Mouse (Mus musculus) neural tube, embryonic 15.5 days (tissue): ENCODE measurements around the gene Ddx41. TPM values are rescaled to one million over a fixed set of nuclear protein-coding genes. Genes with fewer than 3 reads are reported as not detected.

Source experiments
- ATAC-seq: fragments of 200-750 bp; cut with Nextera tagmentation; 2 replicates; pipeline ENCODE4 v1.8.0; 2017; ENCODE audit warnings: mild to moderate bottlenecking, moderate TSS enrichment, moderate library complexity; ENCODE audit not compliant: low FRiP score
- H3K27ac ChIP-seq: fragments of 300-500 bp; sonication (generic); replicated peaks from 2 replicates; pipeline ENCODE4 v1.5.1; 2015; ENCODE audit warnings: mild to moderate bottlenecking, inconsistent platforms
- H3K27me3 ChIP-seq: fragments of 300-500 bp; sonication (generic); replicated peaks from 2 replicates; pipeline ENCODE4 v1.6.1; 2015; ENCODE audit warnings: inconsistent platforms
- H3K36me3 ChIP-seq: fragments of 300-500 bp; sonication (generic); 2 replicates; pipeline ENCODE4 v1.6.1; 2015; ENCODE audit warnings: inconsistent platforms
- H3K4me1 ChIP-seq: fragments of 300-500 bp; sonication (generic); 2 replicates; pipeline ENCODE4 v1.6.1; 2015; ENCODE audit warnings: inconsistent platforms
- H3K4me2 ChIP-seq: fragments of 300-500 bp; sonication (generic); 2 replicates; pipeline ENCODE4 v1.6.1; 2015; ENCODE audit warnings: inconsistent platforms, mild to moderate bottlenecking, moderate library complexity
- H3K4me3 ChIP-seq: fragments of 300-500 bp; sonication (generic); replicated peaks from 2 replicates; pipeline ENCODE4 v1.5.1; 2015; ENCODE audit warnings: mild to moderate bottlenecking, inconsistent platforms
- H3K9ac ChIP-seq: fragments of 300-500 bp; sonication (generic); replicated peaks from 2 replicates; pipeline ENCODE4 v1.6.1; 2015; ENCODE audit warnings: mild to moderate bottlenecking, inconsistent platforms
- H3K9me3 ChIP-seq: fragments of 300-500 bp; sonication (generic); replicated peaks from 2 replicates; pipeline ENCODE4 v1.6.1; 2016; ENCODE audit warnings: inconsistent platforms
- WGBS: fragments of 180-500 bp; shearing (Covaris S2); methylation state at CpG from one replicate; pipeline ENCODE4 v1.1.7; 2015; ENCODE audit warnings: mixed read lengths; 5-methylcytosine and 5-hydroxymethylcytosine counted together
- microRNA-seq: library from miRNA; unstranded; fragments of <30 nt; microRNA quantifications from one replicate; pipeline ENCODE4, GENCODE M21; 2017
- polyA plus RNA-seq: library from polyadenylated mRNA; unstranded; fragments of >200 nt; fragmentation: Nextera tagmentation; extraction: Ambion mirVana; gene quantifications from 2 replicates; pipeline ENCODE4 v1.2.1, GENCODE M21; 2015

Gene Ddx41
- polyA plus RNA-seq, 1 experiment from 2014 or later = 48.8 TPM

DNA sequence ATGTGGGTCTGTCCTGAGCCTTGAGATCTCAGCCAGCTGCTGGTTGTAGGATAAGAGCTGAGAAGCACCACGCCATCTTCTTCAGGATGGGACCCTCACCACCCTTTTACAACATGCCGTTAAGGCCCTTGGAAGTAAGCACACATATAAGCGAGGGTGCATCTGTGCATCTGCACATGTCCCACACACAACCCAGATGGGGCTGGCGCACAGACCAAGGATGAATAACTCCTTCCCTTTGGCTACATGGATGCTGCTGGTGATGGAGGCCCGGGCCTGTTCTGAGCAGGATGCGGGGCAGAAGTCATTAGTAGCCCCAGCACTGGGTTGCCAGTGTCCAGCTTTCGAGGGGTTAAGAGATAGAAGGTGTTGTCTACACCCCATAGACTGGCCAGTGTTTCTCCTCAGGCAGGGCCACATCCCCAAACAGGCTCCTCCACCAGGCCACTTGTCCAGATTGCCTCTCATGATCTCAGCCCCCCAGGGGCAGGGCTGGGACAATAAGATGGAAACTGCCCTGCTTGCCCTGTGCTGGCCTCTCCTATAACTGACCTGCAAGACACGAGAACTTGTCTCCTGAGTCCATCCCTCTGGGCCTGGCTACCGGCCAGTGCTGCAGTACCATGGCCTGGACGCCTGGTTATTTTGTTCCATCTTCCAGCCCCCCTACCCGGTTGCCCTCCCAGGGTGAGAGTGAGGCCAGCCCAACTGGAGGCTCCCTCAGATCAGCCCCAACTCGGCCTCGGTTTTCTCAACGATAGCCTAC, 50.2 kb downstream of the Ddx41 start:
- Histone ChIP-seq H3K9me3 (no peaks in the 10 kb centered on the region), H3K9ac (peak overlapping the region; percentile 100), H3K27me3 (no peaks in the 10 kb centered on the region), H3K36me3 (peaks cover 17% of the 10 kb centered on the region), H3K4me2 (peak overlapping the region; percentile 96), H3K27ac (peak overlapping the region; percentile 98), H3K4me3 (peak overlapping the region; percentile 83), H3K4me1 (peaks cover 63% of the 10 kb centered on the region)
- WGBS = 17% methylated on average over 14 of the region's 14 CpGs
- no peak for ATAC-seq

DNA sequence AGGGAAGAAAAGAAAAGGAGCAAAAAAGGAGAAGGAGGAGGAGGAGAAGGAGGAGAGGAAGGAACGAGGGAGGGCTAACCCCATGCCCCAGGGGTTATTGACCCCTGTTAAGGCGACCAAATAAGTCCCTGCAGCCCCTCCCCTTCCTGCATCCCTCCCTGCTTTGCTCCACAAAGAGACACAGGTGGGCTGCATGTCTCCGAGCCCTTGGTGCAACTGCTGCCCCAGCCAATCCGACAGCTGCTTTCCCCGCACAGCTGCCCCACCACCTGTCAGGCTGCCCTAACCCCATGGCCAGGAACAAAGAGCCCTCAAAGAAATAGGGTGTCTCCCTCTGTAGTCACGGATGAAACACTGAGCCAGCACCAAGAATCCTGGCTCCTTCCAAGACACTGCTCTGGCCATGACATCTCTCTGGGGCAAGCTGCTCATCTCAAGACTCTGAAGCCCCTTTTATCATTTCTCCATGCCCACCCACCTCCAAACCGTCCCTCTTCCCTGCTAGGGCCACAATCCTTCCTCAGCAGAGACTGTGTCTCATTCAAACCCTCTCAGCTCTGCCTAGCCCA, 51.9 kb downstream of the Ddx41 start:
- H3K4me3 ChIP-seq = peak overlapping the region; percentile 83
- H3K9ac ChIP-seq = peak overlapping the region; percentile 100
- 4% methylated on average over 7 of the region's 7 CpGs for WGBS
- no peak for ATAC-seq
- H3K9me3 ChIP-seq = no peaks in the 10 kb centered on the region
- peaks cover 33% of the 10 kb centered on the region for H3K36me3 ChIP-seq
- H3K4me2 ChIP-seq = peak overlapping the region; percentile 96
- H3K27me3 ChIP-seq = no peaks in the 10 kb centered on the region
- H3K27ac ChIP-seq = peak overlapping the region; percentile 98
- peaks cover 63% of the 10 kb centered on the region for H3K4me1 ChIP-seq

DNA sequence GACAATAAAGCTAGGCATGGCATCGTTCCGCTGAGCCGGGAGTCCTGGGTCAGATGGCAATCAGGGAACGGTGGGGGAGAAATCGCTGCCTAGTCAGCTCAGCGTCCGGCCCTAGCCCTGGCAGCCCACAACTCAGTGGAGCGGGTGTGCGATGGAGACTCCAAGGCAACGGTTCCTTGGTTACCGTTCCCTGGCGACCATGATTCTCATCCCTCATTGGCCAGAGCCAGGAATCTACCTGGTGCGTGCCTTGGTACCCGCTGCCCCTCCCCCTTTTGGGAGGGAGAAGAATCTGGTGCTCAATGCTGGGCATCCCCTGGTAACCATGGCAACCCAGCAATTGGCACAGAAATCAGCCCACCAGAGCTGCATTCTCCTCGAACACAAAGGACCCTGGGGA, 52.9 kb downstream of the Ddx41 start:
- H3K27ac ChIP-seq = peak overlapping the region; percentile 98
- no peaks in the 10 kb centered on the region for H3K9me3 ChIP-seq
- H3K4me3 ChIP-seq = peak overlapping the region; percentile 83
- H3K36me3 ChIP-seq = peaks cover 43% of the 10 kb centered on the region
- peak overlapping the region; percentile 96 for H3K4me2 ChIP-seq
- H3K27me3 ChIP-seq = no peaks in the 10 kb centered on the region
- H3K4me1 ChIP-seq = peaks cover 59% of the 10 kb centered on the region
- 8% methylated on average over 15 of the region's 15 CpGs for WGBS
- H3K9ac ChIP-seq = peak overlapping the region; percentile 100
- peak; percentile 67 for ATAC-seq

DNA sequence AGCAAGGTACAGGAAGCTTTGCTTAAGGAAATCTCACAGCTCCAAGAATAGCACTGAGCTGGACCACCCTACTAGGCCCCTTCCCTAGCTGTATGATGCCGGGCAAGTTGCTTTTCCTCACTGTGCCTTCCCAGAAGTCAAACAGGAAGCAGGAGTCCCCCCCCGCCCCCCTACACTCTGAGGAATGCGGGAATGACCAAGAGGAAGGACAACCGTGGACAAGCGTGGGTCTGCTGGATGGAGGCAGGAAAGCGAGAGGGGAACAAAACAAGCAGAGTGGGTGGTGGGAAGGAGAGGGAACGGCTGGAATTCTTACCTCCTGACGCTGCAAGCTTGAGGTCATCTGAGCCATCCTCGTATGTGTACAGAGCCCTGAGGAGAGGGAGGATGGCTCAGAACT, 53.4 kb downstream of the Ddx41 start:
- Histone ChIP-seq H3K4me1 (peaks cover 53% of the 10 kb centered on the region), H3K9me3 (no peaks in the 10 kb centered on the region), H3K4me3 (peak overlapping the region; percentile 83), H3K4me2 (peak overlapping the region; percentile 96), H3K36me3 (peaks cover 47% of the 10 kb centered on the region), H3K27me3 (no peaks in the 10 kb centered on the region), H3K9ac (peak overlapping the region; percentile 100), H3K27ac (peak overlapping the region; percentile 98)
- ATAC-seq = no peak
- WGBS = 44% methylated on average over 9 of the region's 9 CpGs

DNA sequence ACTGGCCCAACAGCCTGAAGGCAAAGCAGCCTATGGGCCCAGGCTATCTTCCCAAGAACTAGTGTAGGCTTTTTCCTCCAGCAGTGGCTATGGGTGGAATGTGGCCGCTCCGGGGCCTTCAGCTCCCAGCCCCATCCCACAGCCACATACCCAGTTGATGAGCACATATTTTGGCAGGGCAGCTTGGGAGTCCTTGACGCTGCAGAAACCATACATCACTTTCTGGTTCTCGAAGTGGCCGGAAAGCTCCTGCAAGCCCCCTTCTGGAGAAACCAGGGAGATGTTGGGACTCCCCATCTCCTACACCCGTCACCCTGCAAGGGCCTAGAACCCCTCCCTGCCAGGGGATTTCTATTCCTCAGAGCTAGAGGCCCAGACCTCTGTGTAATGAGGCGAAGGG, 53.9 kb downstream of the Ddx41 start:
- peaks cover 52% of the 10 kb centered on the region for H3K36me3 ChIP-seq
- WGBS = 59% methylated on average over 7 of the region's 7 CpGs

More for the DNA sequence above, 53.9 kb downstream of the Ddx41 start:
- Histone ChIP-seq H3K4me2 (peak overlapping the region; percentile 96), H3K4me3 (peak overlapping the region; percentile 83; the same call in 1 of the 2 replicates), H3K27ac (peak overlapping the region; percentile 98), H3K9ac (peak overlapping the region; percentile 100; the same call in 1 of the 2 replicates), H3K27me3 (no peaks in the 10 kb centered on the region), H3K9me3 (no peaks in the 10 kb centered on the region), H3K4me1 (peaks cover 53% of the 10 kb centered on the region)
- ATAC-seq = no peak

Small RNA genes within 50 kb of the gene (microRNA-seq; reads per million reads assigned to microRNA genes)
- 0.69 reads per million for gene Mir6945

Other genes starting within 250 kb of the Ddx41 start
- 311 and 344 TPM in 2 replicates for gene Prelid1, start 216.2 kb downstream of the Ddx41 start, polyA plus RNA-seq
- gene Rab24, start 214.7 kb downstream of the Ddx41 start, polyA plus RNA-seq = 97.0 and 102 TPM in 2 replicates
- 9.3 and 11.4 TPM in 2 replicates for gene Mxd3, start 206.8 kb downstream of the Ddx41 start, polyA plus RNA-seq
- gene Lman2, start 173.9 kb downstream of the Ddx41 start, polyA plus RNA-seq = 44.9 and 57.7 TPM in 2 replicates
- 0.81 and 2.6 TPM in 2 replicates for gene Rgs14, start 166.9 kb downstream of the Ddx41 start, polyA plus RNA-seq
- gene Slc34a1, start 138.5 kb downstream of the Ddx41 start, polyA plus RNA-seq = 0.20 TPM in 1 of 2 replicates, not detected in the other
- gene Pfn3, start 121.4 kb downstream of the Ddx41 start, polyA plus RNA-seq = 0.50 and 1.4 TPM in 2 replicates
- gene F12, start 109.9 kb downstream of the Ddx41 start, polyA plus RNA-seq = 0.18 and 0.47 TPM in 2 replicates
- gene Grk6, start 91.6 kb downstream of the Ddx41 start, polyA plus RNA-seq = 34.2 and 38.4 TPM in 2 replicates
- gene Prr7, start 72.4 kb downstream of the Ddx41 start, polyA plus RNA-seq = 4.2 and 5.8 TPM in 2 replicates
- 389 and 450 TPM in 2 replicates for gene Dbn1, start 48.5 kb downstream of the Ddx41 start, polyA plus RNA-seq
- gene Pdlim7, start 23.0 kb downstream of the Ddx41 start, polyA plus RNA-seq = 169 and 176 TPM in 2 replicates
- gene Dok3, start 7.4 kb downstream of the Ddx41 start, polyA plus RNA-seq = 4.2 and 4.6 TPM in 2 replicates
- 43.0 and 46.4 TPM in 2 replicates for gene Fam193b, start 34.5 kb upstream of the Ddx41 start, polyA plus RNA-seq
- 110 and 121 TPM in 2 replicates for gene Tmed9, start 37.1 kb upstream of the Ddx41 start, polyA plus RNA-seq
- 45.5 and 48.3 TPM in 2 replicates for gene B4galt7, start 63.2 kb upstream of the Ddx41 start, polyA plus RNA-seq
- 102 and 117 TPM in 2 replicates for gene Caml, start 86.3 kb upstream of the Ddx41 start, polyA plus RNA-seq
- gene Ddx46, start 98.4 kb upstream of the Ddx41 start, polyA plus RNA-seq = 22.0 and 25.5 TPM in 2 replicates
- 71.9 and 73.0 TPM in 2 replicates for gene B230219D22Rik, start 156.5 kb upstream of the Ddx41 start, polyA plus RNA-seq
- 140 and 149 TPM in 2 replicates for gene Txndc15, start 178.0 kb upstream of the Ddx41 start, polyA plus RNA-seq
- 21.7 and 34.8 TPM in 2 replicates for gene Pcbd2, start 190.7 kb upstream of the Ddx41 start, polyA plus RNA-seq
- gene Catsper3, start 247.9 kb upstream of the Ddx41 start, polyA plus RNA-seq = 0.26 TPM in 1 of 2 replicates, not detected in the other